Mouse (Mus musculus) neural tube, embryonic 12.5 days (tissue): Measurements from ENCODE around the gene Aak1. TPM values are rescaled to one million over a fixed set of nuclear protein-coding genes. Genes with fewer than 3 reads are reported as not detected.

ENCODE experiments used
- ATAC-seq: fragments of 200-750 bp; cut with Nextera tagmentation; 2 replicates; pipeline ENCODE4 v1.8.0; 2017; ENCODE audit warnings: low read depth, mild to moderate bottlenecking, moderate TSS enrichment, moderate library complexity; ENCODE audit not compliant: low FRiP score
- H3K27ac ChIP-seq: fragments of 300-500 bp; sonication (generic); 2 replicates; pipeline ENCODE4 v1.5.1; 2016
- H3K27me3 ChIP-seq: fragments of 300-500 bp; sonication (generic); replicated peaks from 2 replicates; pipeline ENCODE4 v1.6.1; 2016; ENCODE audit warnings: mild to moderate bottlenecking
- H3K36me3 ChIP-seq: fragments of 300-500 bp; sonication (generic); 2 replicates; pipeline ENCODE4 v1.6.1; 2016; ENCODE audit warnings: mild to moderate bottlenecking
- H3K4me1 ChIP-seq: fragments of 300-500 bp; sonication (generic); 2 replicates; pipeline ENCODE4 v1.6.1; 2016
- H3K4me2 ChIP-seq: fragments of 300-500 bp; sonication (generic); replicated peaks from 2 replicates; pipeline ENCODE4 v1.6.1; 2016; ENCODE audit warnings: mild to moderate bottlenecking
- H3K4me3 ChIP-seq: fragments of 300-500 bp; sonication (generic); 2 replicates; pipeline ENCODE4 v1.5.1; 2016
- H3K9ac ChIP-seq: fragments of 300-500 bp; sonication (generic); 2 replicates; pipeline ENCODE4 v1.6.1; 2016; ENCODE audit warnings: mild to moderate bottlenecking
- H3K9me3 ChIP-seq: fragments of 300-500 bp; sonication (generic); 2 replicates; pipeline ENCODE4 v1.6.1; 2016; ENCODE audit warnings: mild to moderate bottlenecking
- WGBS: fragments of 180-500 bp; shearing (Covaris S2); methylation state at CpG from one replicate; pipeline ENCODE4 v1.1.7; 2016; 5-methylcytosine and 5-hydroxymethylcytosine counted together
- polyA plus RNA-seq: library from polyadenylated mRNA; unstranded; fragments of >200 nt; fragmentation: Nextera tagmentation; extraction: Ambion mirVana; gene quantifications from 2 replicates; pipeline ENCODE4 v1.2.1, GENCODE M21; 2016

Aak1 gene
- polyA plus RNA-seq, 1 experiment from 2014 or later, result 34.6 TPM

DNA sequence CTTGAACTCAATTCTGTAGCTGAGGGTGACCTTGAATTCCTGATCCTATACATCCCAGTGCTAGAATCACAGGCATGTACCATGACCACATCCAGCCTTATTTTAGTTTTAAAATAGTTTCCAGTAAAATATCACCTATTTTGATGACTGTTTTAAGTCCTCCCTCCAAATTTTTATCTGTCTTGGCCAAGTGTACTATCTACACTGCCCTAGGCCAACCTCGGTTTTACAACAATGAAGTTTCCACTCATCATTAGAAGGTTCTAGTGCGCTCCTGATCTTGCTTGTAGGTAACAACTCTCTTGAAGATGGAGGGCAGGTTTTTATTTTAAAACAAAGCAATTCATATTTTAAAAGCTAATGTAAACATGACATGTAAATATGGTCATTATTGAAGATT, 57.9 kb downstream of the Aak1 start:
- Histone ChIP-seq H3K27me3 (no peaks in the 10 kb centered on the region), H3K27ac (no peak overlapping the region), H3K9me3 (no peaks in the 10 kb centered on the region), H3K36me3 (no peaks in the 10 kb centered on the region), H3K4me3 (no peak overlapping the region), H3K4me1 (no peaks in the 10 kb centered on the region), H3K4me2 (no peak overlapping the region), H3K9ac (no peak overlapping the region)
- no peak for ATAC-seq
- 90% methylated on average over 2 of the region's 2 CpGs for WGBS

DNA sequence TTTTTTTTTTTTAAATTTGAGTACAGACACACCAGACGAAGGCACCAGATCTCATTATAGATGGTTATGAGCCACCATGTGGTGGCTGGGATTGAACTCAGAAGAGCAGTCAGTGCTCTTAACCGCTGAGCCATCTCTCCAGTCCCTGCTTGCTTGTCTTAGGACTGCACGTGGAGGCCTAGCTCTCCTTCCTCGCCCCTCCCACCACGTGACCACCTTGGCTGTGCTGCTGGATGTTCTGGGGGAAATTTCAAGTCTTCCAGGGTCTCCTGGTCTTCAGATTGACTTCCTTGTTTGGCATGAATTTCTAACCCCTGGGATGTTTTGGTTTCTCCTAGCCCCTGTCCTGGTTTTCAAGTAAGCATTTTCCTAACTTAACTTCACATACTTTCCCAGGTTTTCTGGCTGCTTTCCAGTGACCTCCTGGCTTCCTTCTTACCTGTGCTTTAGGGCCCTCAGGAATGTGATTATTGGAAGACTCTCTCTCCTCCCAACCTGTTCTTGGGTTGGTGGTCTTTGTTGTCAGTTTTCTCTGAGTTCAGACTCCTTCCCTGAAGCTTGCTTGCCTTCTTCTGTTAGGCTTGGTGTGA, 59.3 kb downstream of the Aak1 start:
- no peak overlapping the region for H3K4me2 ChIP-seq
- no peak overlapping the region for H3K4me3 ChIP-seq
- ATAC-seq, result no peak
- no peaks in the 10 kb centered on the region for H3K27me3 ChIP-seq
- H3K9me3 ChIP-seq, result no peaks in the 10 kb centered on the region
- H3K4me1 ChIP-seq, result no peaks in the 10 kb centered on the region
- no peak overlapping the region for H3K9ac ChIP-seq
- no peaks in the 10 kb centered on the region for H3K36me3 ChIP-seq
- H3K27ac ChIP-seq, result no peak overlapping the region
- WGBS, result 74% methylated on average over 5 of the region's 5 CpGs

GRCm38 (mm10) chr6:86909881-86910280, 60.6 kb downstream of the Aak1 start:
- 95% methylated on average over 7 of the region's 7 CpGs for WGBS
- Histone ChIP-seq H3K27ac (no peak overlapping the region), H3K27me3 (no peaks in the 10 kb centered on the region), H3K4me2 (no peak overlapping the region), H3K9me3 (no peaks in the 10 kb centered on the region), H3K4me1 (no peaks in the 10 kb centered on the region), H3K36me3 (no peaks in the 10 kb centered on the region), H3K4me3 (no peak overlapping the region), H3K9ac (no peak overlapping the region)
- ATAC-seq, result no peak

GRCm38 (mm10) chr6:86916157-86916820, 67.0 kb downstream of the Aak1 start:
- H3K27ac ChIP-seq, result no peak overlapping the region
- no peak overlapping the region for H3K4me2 ChIP-seq
- no peaks in the 10 kb centered on the region for H3K9me3 ChIP-seq
- no peak overlapping the region for H3K9ac ChIP-seq
- 84% methylated on average over 5 of the region's 5 CpGs for WGBS
- no peak for ATAC-seq
- H3K36me3 ChIP-seq, result no peaks in the 10 kb centered on the region
- no peak overlapping the region for H3K4me3 ChIP-seq
- H3K4me1 ChIP-seq, result no peaks in the 10 kb centered on the region
- H3K27me3 ChIP-seq, result no peaks in the 10 kb centered on the region

- no peaks in the 10 kb centered on the region for H3K36me3 ChIP-seq
- no peak for ATAC-seq
- WGBS, result 79% methylated on average over 4 of the region's 4 CpGs
- H3K4me1 ChIP-seq, result no peaks in the 10 kb centered on the region
- no peak overlapping the region for H3K9ac ChIP-seq
- no peaks in the 10 kb centered on the region for H3K27me3 ChIP-seq
- H3K9me3 ChIP-seq, result no peaks in the 10 kb centered on the region
- H3K4me3 ChIP-seq, result no peak overlapping the region
- H3K4me2 ChIP-seq, result no peak overlapping the region
- no peak overlapping the region for H3K27ac ChIP-seq
These were observed 67.9 kb downstream of the Aak1 start for GRCm38 (mm10) chr6:86917231-86917630.

DNA sequence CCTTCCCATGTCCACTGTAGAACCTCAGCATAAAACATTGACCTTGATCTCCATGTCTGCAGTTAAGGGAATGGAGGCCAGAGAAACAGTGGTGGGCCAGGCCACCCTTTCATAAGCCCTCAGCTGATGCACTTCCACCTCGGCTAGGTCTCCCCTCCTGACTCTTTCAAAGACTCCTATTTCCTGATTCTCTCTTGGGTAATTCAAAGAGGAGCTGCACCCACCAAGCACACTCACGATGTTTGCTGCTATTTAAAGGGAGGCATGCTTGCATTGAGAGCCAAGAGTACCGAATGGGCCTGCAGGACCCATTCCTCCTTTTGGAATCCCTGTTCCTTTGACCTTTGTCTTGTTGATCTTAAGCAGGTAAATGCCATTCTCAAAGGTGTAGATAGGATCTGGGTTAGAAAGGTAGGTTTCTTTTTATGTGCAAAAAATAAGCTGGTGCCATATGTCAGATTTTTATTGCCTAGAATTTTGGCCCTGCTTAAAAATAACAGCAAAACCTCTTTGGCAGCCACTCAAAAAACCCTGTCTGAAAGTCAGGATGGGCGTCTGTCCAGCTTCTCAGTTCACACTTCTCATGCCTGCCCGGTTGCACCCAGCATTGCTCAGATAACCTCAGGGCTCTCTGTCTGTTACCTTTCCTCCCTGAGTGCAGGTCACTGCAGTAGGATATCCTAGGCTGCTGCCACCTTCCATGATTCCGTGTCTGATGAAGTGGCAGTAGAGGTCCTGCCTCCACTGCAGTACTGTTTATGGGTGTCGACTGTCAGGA, 68.9 kb downstream of the Aak1 start:
- no peaks in the 10 kb centered on the region for H3K27me3 ChIP-seq
- 85% methylated on average over 7 of the region's 7 CpGs for WGBS
- no peak overlapping the region for H3K9ac ChIP-seq
- H3K27ac ChIP-seq, result no peak overlapping the region
- H3K36me3 ChIP-seq, result no peaks in the 10 kb centered on the region
- no peak overlapping the region for H3K4me3 ChIP-seq
- no peaks in the 10 kb centered on the region for H3K9me3 ChIP-seq
- H3K4me2 ChIP-seq, result no peak overlapping the region
- H3K4me1 ChIP-seq, result no peaks in the 10 kb centered on the region
- ATAC-seq, result no peak

GRCm38 (mm10) chr6:86921880-86922279, 72.6 kb downstream of the Aak1 start:
- no peaks in the 10 kb centered on the region for H3K4me1 ChIP-seq
- 15% methylated on average over 4 of the region's 4 CpGs for WGBS
- H3K27me3 ChIP-seq, result no peaks in the 10 kb centered on the region
- no peak overlapping the region for H3K4me2 ChIP-seq
- H3K9me3 ChIP-seq, result no peaks in the 10 kb centered on the region
- no peak overlapping the region for H3K27ac ChIP-seq
- 0 out of 2 replicates have a peak, but pooled peaks have one; percentile 25 for ATAC-seq
- H3K4me3 ChIP-seq, result no peak overlapping the region
- no peak overlapping the region for H3K9ac ChIP-seq
- peaks cover 9% of the 10 kb centered on the region; the same call in 1 of the 2 replicates for H3K36me3 ChIP-seq

DNA sequence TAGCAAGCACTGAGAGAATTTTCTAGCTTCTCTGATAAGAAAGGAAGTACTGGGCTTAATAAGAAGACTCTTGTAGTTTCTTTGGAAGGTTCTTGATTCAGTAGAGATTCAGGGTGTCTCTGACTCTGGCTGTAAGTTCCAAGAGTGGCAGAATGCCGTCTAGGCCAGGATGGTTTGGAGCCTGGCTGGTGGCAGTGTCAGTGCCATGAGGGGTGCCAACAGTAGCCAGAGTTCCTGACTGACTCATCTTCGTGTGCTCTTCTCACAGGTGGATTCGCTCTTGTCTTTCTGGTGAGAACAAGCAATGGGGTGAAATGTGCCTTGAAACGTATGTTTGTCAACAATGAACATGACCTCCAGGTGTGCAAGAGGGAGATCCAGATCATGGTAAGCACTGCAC, 75.4 kb downstream of the Aak1 start:
- no peaks in the 10 kb centered on the region for H3K9me3 ChIP-seq
- H3K36me3 ChIP-seq, result peaks cover 20% of the 10 kb centered on the region
- no peaks in the 10 kb centered on the region for H3K4me1 ChIP-seq
- H3K4me2 ChIP-seq, result no peak overlapping the region
- no peak overlapping the region for H3K9ac ChIP-seq
- no peak overlapping the region for H3K27ac ChIP-seq
- WGBS, result 90% methylated on average over 4 of the region's 4 CpGs
- H3K4me3 ChIP-seq, result no peak overlapping the region
- ATAC-seq, result no peak
- H3K27me3 ChIP-seq, result no peaks in the 10 kb centered on the region

DNA sequence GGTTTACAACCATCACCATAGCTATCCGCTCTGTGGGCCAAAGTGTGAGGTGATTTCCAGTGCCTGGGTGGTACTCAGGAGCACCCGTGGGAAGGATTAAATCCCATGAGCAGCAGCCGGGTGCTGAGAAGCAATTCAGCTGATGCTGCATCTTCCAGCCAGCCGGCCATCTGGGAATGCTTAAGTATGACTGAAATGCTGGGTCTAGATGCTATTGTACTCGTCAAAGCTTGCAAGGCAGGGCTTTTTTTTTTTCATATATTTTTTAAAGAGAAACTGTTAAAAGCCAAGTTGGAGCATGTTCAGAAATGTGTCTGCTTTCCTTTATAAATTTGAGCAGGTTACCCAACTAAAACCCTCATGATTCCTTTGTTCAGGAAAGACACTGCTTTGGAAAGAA, 85.2 kb downstream of the Aak1 start:
- WGBS, result 75% methylated on average over 5 of the region's 5 CpGs
- Histone ChIP-seq H3K9ac (no peak overlapping the region), H3K36me3 (peaks cover 44% of the 10 kb centered on the region), H3K27me3 (no peaks in the 10 kb centered on the region), H3K4me3 (no peak overlapping the region), H3K4me2 (no peak overlapping the region), H3K27ac (no peak overlapping the region), H3K4me1 (no peaks in the 10 kb centered on the region), H3K9me3 (peaks cover 14% of the 10 kb centered on the region)
- ATAC-seq, result no peak

DNA sequence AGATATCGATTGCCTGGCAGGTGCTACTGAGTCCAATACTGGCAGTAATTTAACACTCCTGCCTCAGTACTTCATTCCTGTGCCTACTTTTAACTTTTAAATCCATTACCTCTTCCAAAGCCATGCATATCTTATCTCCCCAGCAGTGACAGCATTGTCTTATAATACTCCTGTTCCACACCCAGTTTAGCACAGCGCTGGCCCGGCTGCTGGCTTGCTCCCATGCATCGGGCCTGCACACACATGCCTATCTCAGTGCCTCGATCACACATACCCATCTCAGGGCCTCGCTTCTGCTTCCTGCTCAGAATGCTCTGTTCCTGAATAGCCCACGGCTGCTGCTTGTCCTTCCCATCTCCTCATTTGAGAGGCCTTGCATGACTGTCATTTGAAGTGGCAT, 90.5 kb downstream of the Aak1 start:
- H3K4me3 ChIP-seq, result no peak overlapping the region
- peaks cover 39% of the 10 kb centered on the region for H3K36me3 ChIP-seq
- 93% methylated on average over 7 of the region's 7 CpGs for WGBS
- ATAC-seq, result no peak
- H3K4me2 ChIP-seq, result no peak overlapping the region
- H3K4me1 ChIP-seq, result no peaks in the 10 kb centered on the region
- peaks cover 14% of the 10 kb centered on the region for H3K9me3 ChIP-seq
- H3K9ac ChIP-seq, result no peak overlapping the region
- H3K27me3 ChIP-seq, result no peaks in the 10 kb centered on the region
- H3K27ac ChIP-seq, result no peak overlapping the region

- Histone ChIP-seq H3K36me3 (peaks cover 31% of the 10 kb centered on the region), H3K27ac (no peak overlapping the region), H3K27me3 (no peaks in the 10 kb centered on the region), H3K4me2 (no peak overlapping the region), H3K9ac (no peak overlapping the region), H3K9me3 (peaks cover 7% of the 10 kb centered on the region), H3K4me1 (no peaks in the 10 kb centered on the region), H3K4me3 (no peak overlapping the region)
- WGBS, result 96% methylated on average over 9 of the region's 9 CpGs
- ATAC-seq, result no peak
These were observed 91.6 kb downstream of the Aak1 start for GRCm38 (mm10) chr6:86940966-86941365.

GRCm38 (mm10) chr6:86947100-86947499, 97.8 kb downstream of the Aak1 start:
- no peaks in the 10 kb centered on the region for H3K27me3 ChIP-seq
- peaks cover 26% of the 10 kb centered on the region; the same call in 1 of the 2 replicates for H3K36me3 ChIP-seq
- no peak for ATAC-seq
- H3K27ac ChIP-seq, result no peak overlapping the region
- no peak overlapping the region for H3K4me3 ChIP-seq
- 91% methylated on average over 8 of the region's 8 CpGs for WGBS
- no peak overlapping the region for H3K9ac ChIP-seq
- H3K4me1 ChIP-seq, result peaks cover 5% of the 10 kb centered on the region; the same call in 1 of the 2 replicates
- no peaks in the 10 kb centered on the region for H3K9me3 ChIP-seq
- no peak overlapping the region for H3K4me2 ChIP-seq
